Mouse (Mus musculus): Measurements from ENCODE around the gene Gm43738.

DNA sequence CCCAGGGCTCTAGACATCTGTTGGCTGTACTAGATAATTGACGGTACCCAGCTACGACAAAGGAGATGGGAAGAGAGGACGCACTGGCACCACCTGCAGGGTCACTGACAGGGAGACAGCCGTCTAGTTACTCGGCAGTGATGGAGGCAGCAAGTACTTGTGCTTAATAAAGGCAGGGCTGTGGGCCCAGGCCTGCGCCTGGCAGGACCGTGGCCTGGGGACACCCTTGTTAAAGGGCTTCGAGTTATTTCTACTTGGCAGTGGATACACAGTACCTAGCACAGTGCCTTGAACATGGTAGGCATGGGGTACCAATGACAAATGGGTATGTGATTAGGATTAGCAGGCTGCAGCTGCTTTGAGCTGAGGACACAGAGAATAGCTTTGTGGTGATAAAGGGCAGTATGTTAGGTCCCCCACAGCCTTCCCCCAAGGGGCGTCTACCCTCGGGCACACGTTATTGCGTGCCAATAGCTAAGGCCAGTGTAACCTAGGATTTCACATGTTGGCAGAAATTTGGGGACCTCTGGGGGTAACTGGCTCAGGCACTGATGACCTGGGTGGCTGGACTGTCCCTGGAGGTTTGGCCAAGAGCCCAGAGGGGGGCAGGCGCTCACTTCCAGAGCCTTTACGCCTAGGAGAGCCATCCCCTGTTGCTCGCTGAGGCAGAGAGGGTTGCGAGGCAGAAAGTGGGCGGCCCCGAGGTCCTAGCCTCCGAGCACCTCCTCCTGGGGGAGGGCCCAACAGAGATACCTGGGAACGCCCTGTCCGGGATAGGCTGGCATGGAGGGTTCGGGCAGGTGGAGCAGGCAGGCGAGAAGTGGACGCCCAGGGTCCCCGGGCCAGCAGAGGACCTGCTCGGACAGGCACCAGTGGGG is 46.4 kb upstream of the Gm43738 start:
- TF ChIP-seq POLR2A (IDR thresholded peaks at IDR 0.05; ENCODE audit: control insufficient read depth, extremely low read depth, insufficient read depth, low read length, poor library complexity) (no peak), CTCF (IDR thresholded peaks at IDR 0.05; ENCODE audit: borderline replicate concordance, control insufficient read depth, extremely low read depth, insufficient read depth, low read length, poor library complexity) (no peak)
